In the genomic region with DNA sequence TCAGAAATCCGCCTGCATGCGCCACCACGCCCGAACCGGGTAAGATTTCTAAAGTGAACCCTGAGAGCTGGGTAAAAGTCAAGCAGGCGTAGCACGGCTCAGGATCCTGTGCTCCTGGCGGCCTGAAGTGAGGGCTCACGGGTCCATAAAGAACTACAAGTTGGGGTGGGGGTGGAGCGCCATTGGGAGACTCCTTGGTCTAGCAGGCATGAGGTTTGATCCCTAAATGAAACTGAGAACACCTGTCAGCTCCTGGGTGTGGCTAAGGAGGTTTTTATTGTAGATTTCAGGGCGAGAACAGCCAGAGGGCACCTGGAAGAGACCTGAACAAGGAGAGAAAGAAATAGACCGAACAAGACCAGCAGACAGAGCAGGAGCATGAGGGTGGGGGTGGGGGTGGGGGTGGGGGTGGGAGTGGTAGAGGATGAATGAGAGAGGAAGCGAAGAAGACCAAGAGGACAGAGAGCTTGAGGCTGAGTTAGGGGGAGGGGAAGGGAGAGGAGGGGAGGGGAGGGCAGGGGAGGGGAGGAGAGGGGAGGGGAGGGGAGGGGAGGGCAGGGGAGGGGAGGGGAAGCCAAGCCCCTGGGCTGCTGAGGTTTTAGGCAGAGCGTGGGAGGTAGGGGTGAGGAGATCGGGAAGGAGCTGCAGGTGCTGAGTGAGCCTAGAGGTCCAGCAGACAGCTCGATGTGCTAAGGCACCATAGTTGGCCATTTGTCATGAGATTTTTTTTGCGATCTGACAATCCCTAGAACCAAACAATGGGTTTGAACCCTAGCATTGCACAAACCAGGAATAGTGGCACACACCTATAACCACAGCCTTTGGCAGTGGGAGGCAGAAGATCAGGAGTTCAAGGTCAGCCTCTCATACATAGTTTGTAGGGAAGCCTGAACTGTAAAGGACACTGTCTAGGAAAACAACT, we compare ENCODE assay signal across 22 mouse cellular contexts. TPM values are rescaled to one million over a fixed set of nuclear protein-coding genes. Genes with fewer than 3 reads are reported as not detected.
A peak's percentile ranks its signal among the peaks of the same experiment; 100 is the strongest.
DNase-seq lines count a peak whose midpoint lies in the region; ATAC-seq and TF ChIP-seq lines count a peak whose summit lies in the region.
"Had no signal": no experiment of that assay in that cellular context is flagged by ENCODE, and none has a peak within 500 bp of the region (broad histone marks: within the 10 kb centered on the region; RNA-seq: fewer than 3 reads in every experiment).

No protein-coding gene starts in this region.

- H3K27me3 ChIP-seq in hindbrain, embryonic 10.5 days (ENCODE audit: insufficient read depth, poor library complexity, severe bottlenecking) = peaks cover 7% of the 10 kb centered on the region
- 0 out of 2 replicates have a peak, but pooled peaks cover 9% of the 10 kb centered on the region for H3K27me3 ChIP-seq in hindbrain, embryonic 13.5 days
- H3K27me3 ChIP-seq in liver, embryonic 12.5 days (replicated peaks) = peaks cover 27% of the 10 kb centered on the region
- no peaks in the 10 kb centered on the region for H3K27me3 ChIP-seq in stomach, postnatal 0 days (ENCODE audit: control insufficient read depth, insufficient read depth, low read length)
- no peaks in the 10 kb centered on the region for H3K27me3 ChIP-seq in kidney, adult 2 months (replicated peaks; ENCODE audit: control insufficient read depth, insufficient read depth, low read length)
- H3K27me3 ChIP-seq: embryonic facial prominence, embryonic 12.5 days; lung, embryonic 15.5 days; neural tube, embryonic 12.5 days had no signal

- WGBS in hindbrain, embryonic 10.5 days = 62% methylated on average over 17 of the region's 17 CpGs
- 69% methylated on average over 16 of the region's 17 CpGs for WGBS in hindbrain, embryonic 13.5 days
- 57% methylated on average over 16 of the region's 17 CpGs for WGBS in liver, embryonic 12.5 days (ENCODE audit: insufficient replicate concordance)
- 60% methylated on average over 15 of the region's 17 CpGs for WGBS in stomach, postnatal 0 days
- WGBS in kidney, adult 2 months = 61% methylated on average over 16 of the region's 17 CpGs

- H3K4me2 ChIP-seq in hindbrain, embryonic 13.5 days = no peak overlapping the region
- H3K4me2 ChIP-seq in liver, embryonic 12.5 days = no peak overlapping the region
- no peak overlapping the region for H3K4me2 ChIP-seq in stomach, postnatal 0 days (replicated peaks; ENCODE audit: low read depth)
- H3K4me2 ChIP-seq: embryonic facial prominence, embryonic 12.5 days; limb, embryonic 12.5 days; lung, embryonic 15.5 days; neural tube, embryonic 12.5 days had no signal

- peaks cover 33% of the 10 kb centered on the region for H3K4me1 ChIP-seq in hindbrain, embryonic 10.5 days (replicated peaks)
- H3K4me1 ChIP-seq in hindbrain, embryonic 13.5 days (replicated peaks) = peaks cover 6% of the 10 kb centered on the region
- peaks cover 48% of the 10 kb centered on the region for H3K4me1 ChIP-seq in liver, embryonic 12.5 days
- H3K4me1 ChIP-seq in stomach, postnatal 0 days (replicated peaks; ENCODE audit: control insufficient read depth, insufficient read depth) = no peaks in the 10 kb centered on the region
- peaks cover 12% of the 10 kb centered on the region; the same call in 1 of the 2 replicates for H3K4me1 ChIP-seq in kidney, adult 2 months (ENCODE audit: control insufficient read depth, insufficient read depth, low read length)

- no peak for TF ChIP-seq CTCF in stomach, postnatal 0 days (IDR thresholded peaks at IDR 0.05; ENCODE audit: low read depth)
- TF ChIP-seq CTCF in kidney, adult 2 months (conservative IDR thresholded peaks at IDR 0.05; ENCODE audit: insufficient read depth, insufficient read length, low read depth, low read length) = no peak

- no peak for TF ChIP-seq EP300 in stomach, postnatal 0 days (optimal IDR thresholded peaks at IDR 0.05)

- H3K27ac ChIP-seq in hindbrain, embryonic 10.5 days = peak overlapping the region; percentile 53
- H3K27ac ChIP-seq in hindbrain, embryonic 13.5 days = no peak overlapping the region
- 0 out of 2 replicates have a peak overlapping the region, but pooled peaks have one; percentile 3 for H3K27ac ChIP-seq in liver, embryonic 12.5 days
- H3K27ac ChIP-seq in stomach, postnatal 0 days (replicated peaks) = no peak overlapping the region
- no peak overlapping the region for H3K27ac ChIP-seq in kidney, adult 2 months (ENCODE audit: insufficient read depth, low read depth, low read length)
- H3K27ac ChIP-seq: embryonic facial prominence, embryonic 12.5 days; kidney, postnatal 0 days; layer of hippocampus, adult 2 months; limb, embryonic 12.5 days; lung, embryonic 15.5 days; macrophage; neural tube, embryonic 12.5 days had no signal

- H3K9me3 ChIP-seq in hindbrain, embryonic 10.5 days = no peaks in the 10 kb centered on the region
- no peaks in the 10 kb centered on the region for H3K9me3 ChIP-seq in hindbrain, embryonic 13.5 days
- H3K9me3 ChIP-seq in liver, embryonic 12.5 days (replicated peaks) = no peaks in the 10 kb centered on the region
- H3K9me3 ChIP-seq in stomach, postnatal 0 days (ENCODE audit: control insufficient read depth, low read length) = no peaks in the 10 kb centered on the region
- H3K9me3 ChIP-seq: embryonic facial prominence, embryonic 12.5 days; limb, embryonic 12.5 days; lung, embryonic 15.5 days; neural tube, embryonic 12.5 days had no signal

- no peak overlapping the region for H3K4me3 ChIP-seq in hindbrain, embryonic 10.5 days
- H3K4me3 ChIP-seq in hindbrain, embryonic 13.5 days = no peak overlapping the region
- no peak overlapping the region for H3K4me3 ChIP-seq in liver, embryonic 12.5 days
- no peak overlapping the region for H3K4me3 ChIP-seq in stomach, postnatal 0 days (ENCODE audit: low read depth, low read length)
- no peak overlapping the region for H3K4me3 ChIP-seq in kidney, adult 2 months (ENCODE audit: insufficient read depth, low read depth, low read length)
- H3K4me3 ChIP-seq: embryonic facial prominence, embryonic 12.5 days; layer of hippocampus, adult 2 months; limb, embryonic 12.5 days; lung, embryonic 15.5 days; neural tube, embryonic 12.5 days had no signal

- H3K9ac ChIP-seq in hindbrain, embryonic 13.5 days = no peak overlapping the region
- no peak overlapping the region; the same call in 1 of the 2 replicates for H3K9ac ChIP-seq in liver, embryonic 12.5 days
- H3K9ac ChIP-seq in stomach, postnatal 0 days (ENCODE audit: low read length) = no peak overlapping the region
- H3K9ac ChIP-seq: embryonic facial prominence, embryonic 12.5 days; forebrain, postnatal 0 days; limb, embryonic 12.5 days; lung, embryonic 15.5 days; neural tube, embryonic 12.5 days had no signal

- no peak for DNase-seq in hindbrain, embryonic 10.5 days (ENCODE audit: low spot score)
- peak; percentile 20 for DNase-seq in thymus, postnatal 0 days (ENCODE audit: low spot score)
- no peak for DNase-seq in thymus, postnatal 25 days
- DNase-seq in stomach, postnatal 0 days (ENCODE audit: low spot score) = no peak
- DNase-seq in kidney, adult 2 months = no peak
- DNase-seq in spleen, postnatal 10 days (ENCODE audit: low spot score in 2 of 2) = no peak
- DNase-seq: adrenal gland, postnatal 25 days; heart, adult 11 months; heart, postnatal 4 days; right cerebral cortex, postnatal 14 days had no signal

- no peak for TF ChIP-seq POLR2A in kidney, adult 2 months (IDR thresholded peaks at IDR 0.05; ENCODE audit: low read depth, low read length)

- no peak for ATAC-seq in hindbrain, embryonic 13.5 days (ENCODE audit: low FRiP score)
- no peak for ATAC-seq in liver, embryonic 12.5 days
- ATAC-seq in stomach, postnatal 0 days (ENCODE audit: low FRiP score, low TSS enrichment) = no peak

- no peaks in the 10 kb centered on the region for H3K36me3 ChIP-seq in hindbrain, embryonic 10.5 days
- no peaks in the 10 kb centered on the region for H3K36me3 ChIP-seq in hindbrain, embryonic 13.5 days
- H3K36me3 ChIP-seq in liver, embryonic 12.5 days = no peaks in the 10 kb centered on the region
- no peaks in the 10 kb centered on the region for H3K36me3 ChIP-seq in stomach, postnatal 0 days (ENCODE audit: control insufficient read depth, insufficient read depth, low read length)
- H3K36me3 ChIP-seq in kidney, adult 2 months (ENCODE audit: control insufficient read depth, insufficient read depth, low read length) = no peaks in the 10 kb centered on the region
- H3K36me3 ChIP-seq: embryonic facial prominence, embryonic 12.5 days; limb, embryonic 12.5 days; lung, embryonic 15.5 days; neural tube, embryonic 12.5 days had no signal

RNA-seq across cellular contexts. Expression of a gene that starts 4.8 kb away (rescaled TPM):
- polyA plus RNA-seq in hindbrain, embryonic 10.5 days (2016; fragmentation: Nextera tagmentation; extraction: Ambion mirVana) = 41.8 and 58.6 TPM in 2 replicates
- polyA plus RNA-seq in hindbrain, embryonic 13.5 days (2015; fragmentation: Nextera tagmentation; extraction: Ambion mirVana) = 16.2 and 16.6 TPM in 2 replicates
- 3.4 and 4.1 TPM in 2 replicates for polyA plus RNA-seq in thymus, postnatal 0 days (2015; fragmentation: Nextera tagmentation; extraction: Ambion mirVana)
- 2.2 and 2.8 TPM in 2 replicates for polyA plus RNA-seq in liver, embryonic 12.5 days (2016; fragmentation: Nextera tagmentation; extraction: Ambion mirVana)
- polyA plus RNA-seq in stomach, postnatal 0 days (2015; fragmentation: Nextera tagmentation; extraction: Ambion mirVana) = 18.1 and 18.7 TPM in 2 replicates
- polyA plus RNA-seq in kidney, adult 2 months (2012; rRNA removed) = 6.9 and 8.6 TPM in 2 replicates

RNA-seq across cellular contexts. Expression of a gene that starts 12.0 kb away (rescaled TPM):
- polyA plus RNA-seq in hindbrain, embryonic 10.5 days (2016; fragmentation: Nextera tagmentation; extraction: Ambion mirVana) = 0.71 TPM in 1 of 2 replicates, not detected in the other
- 0.86 TPM in 1 of 2 replicates, not detected in the other for polyA plus RNA-seq in hindbrain, embryonic 13.5 days (2015; fragmentation: Nextera tagmentation; extraction: Ambion mirVana)
- 1.0 and 1.8 TPM in 2 replicates for polyA plus RNA-seq in thymus, postnatal 0 days (2015; fragmentation: Nextera tagmentation; extraction: Ambion mirVana)
- polyA plus RNA-seq in liver, embryonic 12.5 days (2016; fragmentation: Nextera tagmentation; extraction: Ambion mirVana) = not detected in 2 replicates
- 0.58 and 0.62 TPM in 2 replicates for polyA plus RNA-seq in stomach, postnatal 0 days (2015; fragmentation: Nextera tagmentation; extraction: Ambion mirVana)
- 0.20 TPM in 1 of 2 replicates, not detected in the other for polyA plus RNA-seq in kidney, adult 2 months (2012; rRNA removed)
- polyA plus RNA-seq: embryonic facial prominence, embryonic 12.5 days; heart, embryonic 14.5 days; intestine, embryonic 14.5 days; limb, embryonic 12.5 days; neural tube, embryonic 12.5 days had no signal

RNA-seq across cellular contexts. Expression of a gene that starts 13.0 kb away (rescaled TPM):
- 4.4 and 4.8 TPM in 2 replicates for polyA plus RNA-seq in hindbrain, embryonic 10.5 days (2016; fragmentation: Nextera tagmentation; extraction: Ambion mirVana)
- polyA plus RNA-seq in hindbrain, embryonic 13.5 days (2015; fragmentation: Nextera tagmentation; extraction: Ambion mirVana) = 3.9 and 4.2 TPM in 2 replicates
- 15.7 and 19.2 TPM in 2 replicates for polyA plus RNA-seq in thymus, postnatal 0 days (2015; fragmentation: Nextera tagmentation; extraction: Ambion mirVana)
- 6.4 and 7.1 TPM in 2 replicates for polyA plus RNA-seq in liver, embryonic 12.5 days (2016; fragmentation: Nextera tagmentation; extraction: Ambion mirVana)
- polyA plus RNA-seq in stomach, postnatal 0 days (2015; fragmentation: Nextera tagmentation; extraction: Ambion mirVana) = 5.7 and 5.9 TPM in 2 replicates
- polyA plus RNA-seq in kidney, adult 2 months (2012; rRNA removed) = 4.5 and 4.6 TPM in 2 replicates

RNA-seq across cellular contexts. Expression of a gene that starts 17.5 kb away (rescaled TPM):
- polyA plus RNA-seq in hindbrain, embryonic 10.5 days (2016; fragmentation: Nextera tagmentation; extraction: Ambion mirVana) = 660 and 807 TPM in 2 replicates
- 576 and 608 TPM in 2 replicates for polyA plus RNA-seq in hindbrain, embryonic 13.5 days (2015; fragmentation: Nextera tagmentation; extraction: Ambion mirVana)
- polyA plus RNA-seq in thymus, postnatal 0 days (2015; fragmentation: Nextera tagmentation; extraction: Ambion mirVana) = 1,163 and 1,165 TPM in 2 replicates
- polyA plus RNA-seq in liver, embryonic 12.5 days (2016; fragmentation: Nextera tagmentation; extraction: Ambion mirVana) = 960 and 969 TPM in 2 replicates
- polyA plus RNA-seq in stomach, postnatal 0 days (2015; fragmentation: Nextera tagmentation; extraction: Ambion mirVana) = 752 and 809 TPM in 2 replicates
- polyA plus RNA-seq in kidney, adult 2 months (2012; rRNA removed) = 372 and 534 TPM in 2 replicates

RNA-seq across cellular contexts. Expression of a gene that starts 42.7 kb away (rescaled TPM):
- 5.8 and 6.9 TPM in 2 replicates for polyA plus RNA-seq in hindbrain, embryonic 10.5 days (2016; fragmentation: Nextera tagmentation; extraction: Ambion mirVana)
- 6.8 and 7.9 TPM in 2 replicates for polyA plus RNA-seq in hindbrain, embryonic 13.5 days (2015; fragmentation: Nextera tagmentation; extraction: Ambion mirVana)
- polyA plus RNA-seq in thymus, postnatal 0 days (2015; fragmentation: Nextera tagmentation; extraction: Ambion mirVana) = 0.39 and 0.44 TPM in 2 replicates
- 1.3 and 1.4 TPM in 2 replicates for polyA plus RNA-seq in liver, embryonic 12.5 days (2016; fragmentation: Nextera tagmentation; extraction: Ambion mirVana)
- polyA plus RNA-seq in stomach, postnatal 0 days (2015; fragmentation: Nextera tagmentation; extraction: Ambion mirVana) = 1.3 and 1.5 TPM in 2 replicates
- polyA plus RNA-seq in kidney, adult 2 months (2012; rRNA removed) = 5.0 and 7.1 TPM in 2 replicates
- polyA plus RNA-seq: macrophage had no signal

Comparison
In these comparisons a context has a peak if more than half of its experiments do, and no peak if none do; other contexts are left out.
1. H3K27ac ChIP-seq: peak in hindbrain, embryonic 10.5 days (single experiment) and liver, embryonic 12.5 days (single experiment); none in hindbrain, embryonic 13.5 days (single experiment), stomach, postnatal 0 days (single experiment) and kidney, adult 2 months (single experiment).